Mouse (Mus musculus): Measurements from ENCODE around the gene Gtsf2.
"Not testable (repeated sequence)": the region's sequence is repeated elsewhere in the genome, so short reads cannot be mapped to it uniquely, and the experiment has no call there.

The Gtsf2 gene

DNA sequence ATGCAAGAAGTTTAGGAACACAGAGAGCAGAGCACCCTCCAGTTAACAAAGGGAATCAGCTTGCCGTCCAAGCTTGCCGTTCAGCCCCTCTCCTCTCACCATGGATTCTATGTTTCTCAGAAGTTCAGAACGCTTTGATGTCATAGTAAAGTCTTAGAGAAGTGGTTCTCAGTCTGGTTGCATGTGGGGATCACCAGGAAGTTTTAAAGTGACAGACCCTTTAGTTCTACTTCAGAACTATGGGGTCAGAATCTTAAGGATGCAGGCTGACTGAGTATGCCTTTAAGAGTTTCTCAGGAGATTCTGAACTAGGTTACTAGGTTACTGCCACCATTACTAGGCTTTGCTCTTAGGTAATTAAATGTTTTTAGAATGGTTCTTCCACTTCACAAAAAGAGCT is at the start of gene Gtsf2:
Gtsf2 (minus strand) TSS at position 101 of the 400 bp plus-strand sequence.
- no peak for DNase-seq

DNA sequence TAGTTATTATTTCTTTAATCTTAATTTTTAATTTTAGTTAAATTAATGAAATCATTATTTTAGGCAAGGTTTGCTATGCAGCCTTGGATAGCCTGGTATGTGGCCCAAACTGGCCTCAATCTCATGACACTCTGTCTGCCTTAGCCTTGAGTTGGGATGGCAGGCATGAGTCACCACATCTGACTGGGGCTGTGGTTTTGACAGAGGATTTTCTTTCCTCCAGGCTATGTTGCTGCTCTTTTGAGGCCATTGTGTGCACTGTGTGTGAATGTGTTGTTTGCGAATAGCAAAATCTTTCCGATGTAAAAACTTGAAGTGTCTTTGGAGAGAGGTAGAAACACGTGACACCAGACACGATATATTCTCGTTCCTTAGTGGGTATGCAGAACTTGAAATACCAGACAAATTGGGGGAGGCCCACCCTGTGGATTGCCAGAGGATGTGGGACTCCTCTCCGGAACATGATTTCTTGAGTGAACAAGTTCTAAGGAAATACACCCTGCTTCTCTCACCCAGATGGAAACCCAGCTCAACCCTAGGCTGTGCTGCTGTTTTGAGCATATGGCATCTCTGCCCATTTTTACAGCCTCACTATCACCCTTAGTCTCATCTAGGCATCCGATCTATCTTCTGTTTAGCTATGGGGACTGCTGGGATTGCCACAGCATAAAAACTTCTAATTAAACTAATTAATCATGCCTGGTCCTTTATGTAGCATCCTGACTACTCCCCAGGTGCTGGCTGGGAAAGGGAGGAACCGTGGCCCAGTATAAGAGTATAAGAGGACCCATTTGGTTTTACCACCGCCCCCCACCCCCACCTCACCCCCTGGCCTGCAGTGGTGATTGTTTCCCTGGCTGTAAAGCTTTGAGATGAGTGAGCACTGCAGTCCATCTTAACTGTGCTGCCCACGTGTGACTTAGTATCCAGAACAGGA is 48.2 kb upstream of the Gtsf2 start:
- no peak for DNase-seq

DNA sequence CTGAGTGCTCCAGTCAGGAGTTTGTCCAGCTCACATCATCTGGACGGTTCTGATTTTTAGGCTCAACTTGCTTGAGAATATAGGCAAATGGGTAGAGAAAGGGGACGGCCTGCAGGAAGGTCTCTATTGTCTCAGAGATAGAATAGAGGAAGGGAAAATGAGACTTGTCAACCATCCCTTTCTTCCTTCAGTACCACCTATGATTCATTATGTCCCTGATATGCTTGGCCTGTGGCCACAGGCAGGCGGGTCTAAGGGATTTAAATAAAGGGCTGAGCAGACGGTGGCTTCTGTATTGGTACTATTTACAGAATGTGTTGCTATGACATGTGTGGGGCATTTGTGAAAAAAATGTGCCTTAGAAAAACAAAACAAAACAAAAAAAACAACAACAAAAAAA is 40.1 kb upstream of the Gtsf2 start:
- no peak for DNase-seq

DNA sequence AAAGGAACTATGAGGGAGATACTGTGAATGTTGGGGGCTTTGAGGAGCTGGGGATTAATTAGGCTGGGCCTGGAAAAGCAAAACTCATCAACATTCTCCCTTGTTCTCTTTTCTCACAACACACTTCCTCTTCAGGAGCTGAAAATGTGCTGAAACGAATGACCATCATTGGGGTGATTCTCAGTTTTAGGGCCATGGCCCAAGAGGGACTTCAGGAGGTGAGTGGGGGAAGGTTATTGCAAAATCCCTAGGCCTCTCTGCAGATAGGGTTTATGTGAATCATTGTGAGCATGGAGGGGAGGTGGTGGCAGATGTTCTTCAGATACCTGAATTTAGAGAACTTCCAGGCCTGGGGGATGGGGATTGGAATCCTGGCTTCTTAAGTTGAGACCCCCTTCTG is 38.4 kb upstream of the Gtsf2 start:
- no peak for DNase-seq

DNA sequence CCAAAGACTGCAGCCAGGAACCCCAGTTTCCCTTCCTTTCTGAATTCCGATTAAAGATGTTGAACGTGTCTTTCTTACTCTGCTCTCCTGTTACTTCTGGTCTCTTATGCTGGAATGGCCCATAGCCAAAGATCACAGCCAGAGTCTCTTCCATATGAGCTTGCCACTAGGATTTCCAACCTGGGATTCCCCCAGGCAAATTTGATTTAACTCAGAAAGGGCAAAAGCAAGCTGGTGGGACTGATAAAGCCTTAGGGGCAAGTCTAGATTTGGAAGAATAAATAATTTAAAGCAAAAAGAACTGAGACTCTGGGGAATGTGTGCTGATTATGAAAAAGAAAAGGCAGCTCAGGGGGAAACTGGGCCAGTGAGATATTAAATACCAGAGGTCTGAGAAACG is 36.8 kb upstream of the Gtsf2 start:
- no peak for DNase-seq

DNA sequence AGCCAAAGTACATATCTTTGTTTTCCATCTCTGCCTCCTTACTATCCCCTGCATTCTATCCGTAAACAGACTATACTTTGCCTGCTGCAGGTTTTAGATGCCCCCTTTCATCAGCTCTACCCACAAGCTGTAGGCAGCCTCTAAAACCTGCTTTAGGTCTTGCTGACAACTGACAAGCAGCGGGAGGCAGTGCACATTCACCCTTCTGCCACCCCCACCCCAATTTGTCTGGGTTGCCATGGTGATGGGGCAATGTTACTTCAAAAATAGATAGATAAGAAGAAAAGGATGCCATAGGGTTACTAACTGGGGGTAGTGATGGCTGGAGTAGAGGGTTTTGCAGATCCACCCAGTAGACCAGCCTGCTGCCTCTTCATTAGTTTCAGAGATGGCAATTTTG is 36.2 kb upstream of the Gtsf2 start:
- no peak for DNase-seq

DNA sequence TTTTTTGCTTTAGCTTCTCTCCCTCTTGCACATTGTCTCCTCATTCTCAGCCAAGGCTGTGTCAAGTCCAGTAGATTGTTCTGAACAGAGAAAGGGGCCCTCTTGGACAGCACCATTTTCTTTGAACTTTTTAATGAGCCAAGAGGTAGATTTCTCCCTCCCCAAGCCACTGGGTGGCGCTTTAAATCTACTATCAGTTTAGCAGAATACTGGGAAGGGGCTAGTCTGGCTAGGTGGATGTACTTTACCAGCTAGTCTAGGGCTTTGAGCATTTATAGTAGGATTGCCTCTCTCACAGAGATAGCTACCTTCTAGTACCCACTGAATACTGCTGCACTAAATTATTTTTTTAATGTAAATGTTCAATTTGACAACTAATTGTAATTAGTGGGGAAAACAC is 34.2 kb upstream of the Gtsf2 start:
- DNase-seq, result peak; percentile 9

DNA sequence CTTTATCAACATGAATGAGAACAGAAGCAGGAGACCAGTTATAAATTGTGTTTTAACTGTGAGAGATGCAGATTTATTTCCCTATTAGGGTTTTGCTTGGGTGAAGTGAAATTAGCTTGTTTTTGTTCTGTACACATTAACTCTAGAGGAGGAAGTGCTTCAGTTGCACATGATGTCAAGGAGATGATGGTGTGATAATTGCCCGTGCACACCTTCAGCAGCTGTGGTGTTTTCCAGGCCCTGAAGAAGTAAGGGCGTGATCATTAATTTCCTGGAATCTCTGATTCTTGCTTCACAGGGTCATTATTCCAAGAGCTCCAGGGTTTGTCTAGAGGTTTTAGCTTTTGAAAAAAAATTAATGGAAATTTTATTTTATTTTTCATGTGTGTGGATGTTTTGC is 31.9 kb upstream of the Gtsf2 start:
- DNase-seq, result no peak

DNA sequence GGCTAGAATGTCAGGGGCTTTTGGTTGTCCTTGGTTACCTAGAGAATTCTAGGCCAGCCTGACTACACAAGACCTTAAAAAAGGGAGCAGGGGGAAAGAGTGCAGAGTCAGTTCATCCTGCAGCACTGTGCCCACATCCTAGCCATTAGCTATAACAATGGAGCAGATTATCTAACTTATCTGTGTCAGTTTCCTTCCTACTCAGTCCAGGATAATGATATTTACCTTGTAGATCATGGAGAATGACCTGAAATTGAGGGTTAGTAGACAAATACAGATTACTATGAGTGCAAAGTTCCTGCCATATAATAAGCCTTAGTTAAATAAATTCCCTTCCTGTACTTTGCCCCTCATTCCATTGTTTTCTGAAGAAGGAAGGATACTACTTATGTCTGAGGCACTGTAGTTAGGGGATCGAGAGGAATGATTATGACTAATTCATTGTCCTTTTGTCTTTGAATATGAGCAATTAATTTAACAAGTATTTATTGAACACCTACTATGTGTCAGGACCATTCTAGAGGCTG is 30.9 kb upstream of the Gtsf2 start:
- no peak for DNase-seq

DNA sequence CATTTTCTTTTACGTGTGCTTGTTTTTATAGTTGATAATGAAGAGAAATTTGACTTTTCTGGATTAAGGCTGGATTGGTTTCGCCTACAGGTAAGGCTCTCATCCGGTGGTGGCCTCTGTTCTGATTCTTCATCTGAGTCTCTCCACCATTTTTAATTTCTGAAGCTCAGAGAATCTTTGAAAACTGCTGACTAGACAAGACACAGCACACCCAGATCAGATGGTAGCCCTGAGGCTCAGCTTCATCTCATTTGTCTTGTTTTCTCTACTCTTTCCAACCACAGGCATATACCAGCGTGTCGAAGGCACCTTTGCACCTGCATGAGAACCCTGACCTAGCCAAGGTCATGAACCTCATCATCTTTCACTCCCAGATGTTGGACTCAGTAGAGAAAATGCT is 25.5 kb upstream of the Gtsf2 start:
- DNase-seq, result no peak

DNA sequence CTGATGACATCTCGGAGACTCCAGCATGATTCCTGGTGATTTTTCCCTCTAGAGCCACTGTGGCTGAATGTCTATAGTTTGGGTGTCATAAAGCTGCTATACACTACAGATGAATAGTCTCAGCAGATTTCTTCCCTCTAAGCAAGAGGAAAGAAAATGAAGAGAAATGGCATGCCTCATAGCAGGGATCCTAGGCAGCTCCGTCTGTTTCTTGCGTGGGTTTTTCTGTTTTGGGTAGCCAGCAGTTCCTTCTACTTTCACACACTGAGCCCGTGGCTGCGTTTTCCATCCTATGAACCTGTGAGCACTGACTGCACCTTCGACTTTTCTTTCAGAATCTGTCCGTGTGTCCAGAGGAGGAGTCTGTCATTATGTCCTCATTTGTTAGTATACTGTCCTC is 24.9 kb upstream of the Gtsf2 start:
- no peak for DNase-seq

DNA sequence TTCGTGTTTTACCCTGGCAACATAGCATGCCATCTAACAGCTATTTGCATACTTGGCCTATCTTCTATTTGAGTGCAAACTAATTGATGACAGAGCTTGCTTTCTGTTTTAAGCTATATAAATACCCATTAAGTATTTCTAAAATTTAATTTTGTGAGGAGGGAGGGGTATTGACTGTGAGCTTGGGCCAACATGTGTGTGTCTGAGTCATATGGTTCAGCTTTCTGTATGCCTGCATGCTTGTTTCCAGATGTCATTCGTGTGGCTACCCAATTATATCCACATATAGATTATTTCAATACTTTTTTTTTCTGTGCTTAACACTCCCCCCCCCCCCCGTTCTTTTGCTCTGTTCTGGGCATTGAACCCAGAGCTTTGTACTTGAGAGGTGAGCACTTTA is 24.0 kb upstream of the Gtsf2 start:
- DNase-seq, result no peak

DNA sequence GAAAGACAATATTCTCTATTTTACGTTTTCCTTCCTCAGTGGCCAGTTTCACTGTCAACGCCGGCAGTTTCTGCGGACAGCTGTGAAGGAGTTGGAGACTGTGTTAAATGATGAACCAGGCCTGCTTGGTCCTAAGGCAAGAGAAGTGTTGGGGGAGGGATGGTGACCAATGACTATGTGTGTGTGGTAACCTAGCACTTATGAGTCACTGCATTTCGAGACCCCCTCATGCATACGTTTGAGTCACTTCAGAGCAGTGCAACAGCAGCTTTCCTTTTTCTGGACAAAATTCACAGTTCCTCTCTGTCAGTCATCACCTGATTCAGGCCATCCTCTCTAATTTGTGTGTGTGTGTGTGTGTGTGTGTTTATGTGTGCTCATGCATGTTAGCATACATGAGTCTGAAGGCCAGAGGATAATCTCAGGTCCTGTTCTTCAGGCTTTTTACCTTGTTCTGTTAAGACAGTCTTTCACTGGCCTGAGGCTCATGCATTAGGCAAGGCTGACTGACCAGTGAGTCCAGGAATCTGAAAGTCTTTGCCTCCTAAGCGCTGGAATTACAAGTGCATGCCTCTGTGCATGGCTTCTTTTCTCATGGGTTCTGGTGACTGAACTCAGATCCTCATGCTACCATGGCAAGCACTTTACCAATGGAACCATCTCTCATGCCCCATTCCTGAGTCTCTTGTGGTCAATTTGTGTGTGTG is 23.4 kb upstream of the Gtsf2 start:
- no peak for DNase-seq

DNA sequence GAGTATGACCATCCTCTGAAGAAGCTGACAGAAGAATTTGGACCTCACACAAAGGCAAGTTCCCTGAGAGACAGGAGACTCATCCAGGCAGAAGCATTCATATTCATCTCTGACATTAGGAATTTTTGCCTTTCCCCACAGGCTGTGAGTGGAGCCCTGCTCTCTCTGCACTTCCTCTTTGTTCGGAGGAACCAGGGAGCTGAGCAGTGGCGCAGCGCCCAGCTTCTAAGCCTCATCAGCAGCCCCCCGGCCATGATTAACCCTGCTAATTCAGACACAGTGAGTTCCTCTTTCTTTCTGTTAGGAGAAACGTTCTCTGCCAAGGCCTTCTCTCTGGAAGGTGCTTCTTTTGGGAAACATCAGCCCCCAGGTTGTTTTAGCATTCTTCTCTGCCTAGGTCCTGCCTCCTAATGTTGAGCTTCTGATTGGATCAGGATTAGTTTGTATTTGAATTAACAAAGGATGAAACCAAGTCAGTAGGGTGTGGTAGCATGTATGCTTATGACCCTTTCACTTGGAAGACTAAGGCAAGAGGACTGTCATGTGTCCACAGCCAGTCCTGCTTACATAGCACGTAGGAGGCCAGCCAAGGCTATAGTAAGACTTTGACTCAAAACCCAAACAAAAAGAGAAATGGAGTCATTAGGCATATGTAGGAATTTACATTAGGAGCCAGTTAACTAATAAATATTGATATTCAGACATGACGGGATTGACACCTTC is 14.4 kb upstream of the Gtsf2 start:
- no peak for DNase-seq

DNA sequence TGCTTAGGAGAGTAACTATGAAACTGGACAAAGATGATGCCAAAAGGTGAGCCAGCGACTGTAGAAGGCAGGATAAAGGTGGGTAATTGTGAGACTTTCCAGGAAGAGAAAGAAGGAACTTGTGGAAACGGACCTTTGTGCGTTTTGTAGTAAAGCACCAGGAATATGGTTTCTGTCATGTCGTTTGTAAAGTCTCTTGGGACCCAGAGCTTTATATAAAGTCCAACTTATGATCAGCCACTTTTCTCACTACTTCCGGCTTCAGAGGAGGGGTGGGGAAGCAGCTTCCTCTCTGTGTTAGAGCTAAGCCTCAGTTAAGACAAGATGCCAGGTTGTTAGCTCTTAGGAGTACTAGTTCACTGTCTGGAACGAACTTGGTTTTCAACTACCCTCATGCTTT is 6.2 kb upstream of the Gtsf2 start:
- peak; percentile 23 for DNase-seq

DNA sequence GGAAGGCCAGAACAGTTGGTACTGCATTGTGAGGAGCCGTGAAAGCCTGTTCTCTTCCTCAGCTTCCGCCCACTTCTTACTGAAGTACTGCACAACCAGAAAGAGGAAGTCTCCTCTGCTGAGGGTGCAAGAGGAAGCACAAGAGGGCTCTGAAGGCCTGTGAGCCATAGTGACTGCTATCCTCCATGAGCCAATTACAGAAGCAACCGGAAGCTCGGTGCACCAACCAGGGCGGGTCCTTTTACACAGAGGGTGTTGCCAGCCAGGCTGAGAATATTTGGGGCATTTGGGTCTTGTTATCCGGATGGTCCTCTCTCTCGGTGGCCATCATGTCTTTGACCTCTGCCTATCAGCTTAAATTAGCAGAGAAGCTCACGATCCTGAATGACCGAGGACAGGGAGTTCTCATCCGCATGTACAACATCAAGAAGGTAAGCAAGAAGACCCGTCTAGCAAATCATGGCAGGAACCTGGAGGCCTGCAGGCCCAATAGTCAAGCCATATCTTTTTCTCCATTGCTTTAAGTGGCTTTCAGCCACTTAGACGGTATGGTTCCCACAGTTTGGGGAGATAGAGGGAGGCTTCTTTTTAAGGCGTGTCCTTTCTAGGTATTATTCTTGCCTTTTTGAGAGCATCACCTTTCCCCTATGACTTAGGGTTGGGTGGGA is 5.4 kb upstream of the Gtsf2 start, which contains the start of gene Nckap1l:
Nckap1l (plus strand) TSS at position 244 of the 668 bp plus-strand sequence.
- DNase-seq, result peak; percentile 85

DNA sequence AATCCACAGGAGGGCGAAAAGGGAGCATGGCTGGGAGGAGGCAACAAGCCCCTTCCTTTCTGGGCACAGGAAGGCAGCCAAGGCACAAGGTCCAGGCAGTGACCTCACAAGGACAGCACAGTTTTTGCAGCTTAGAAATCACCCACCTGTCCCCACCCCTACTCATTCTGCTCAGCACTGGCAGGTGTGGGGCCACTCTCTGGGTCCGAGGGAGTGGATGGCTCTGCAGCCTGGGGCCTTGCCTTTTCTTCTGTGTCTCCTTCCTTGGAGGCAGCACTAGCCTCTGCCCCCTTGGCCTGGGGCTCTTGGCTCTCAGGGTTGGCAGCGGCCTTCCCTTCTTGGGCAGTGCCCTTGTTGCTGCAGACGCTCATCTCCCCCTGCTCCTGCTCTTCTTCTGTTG is 2.3 kb downstream of the Gtsf2 start:
- not testable (repeated sequence) for DNase-seq

DNA sequence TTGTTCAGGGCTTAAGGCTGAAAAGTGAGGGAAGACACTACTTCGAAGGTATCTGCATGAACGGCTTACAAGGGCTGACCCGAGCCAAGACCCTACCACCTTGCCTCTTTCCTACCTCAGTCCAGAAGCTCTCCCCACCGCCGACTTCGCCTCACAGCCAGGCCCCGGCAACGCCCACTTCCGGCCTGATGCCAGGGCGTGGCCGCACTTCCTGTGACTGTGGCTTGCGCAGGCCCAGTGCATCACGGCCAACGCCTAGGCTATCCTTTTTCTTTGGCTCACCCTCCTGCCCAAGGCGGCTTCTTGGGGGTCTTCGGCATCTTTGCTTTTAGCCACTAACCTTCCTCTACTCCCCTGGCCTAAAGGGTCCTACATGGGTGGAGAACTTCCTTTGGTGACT is 18.0 kb downstream of the Gtsf2 start, which contains the start of gene Gtsf1:
Gtsf1 (minus strand) TSS at position 230 of the 400 bp plus-strand sequence.
- peak; percentile 3 for DNase-seq

DNA sequence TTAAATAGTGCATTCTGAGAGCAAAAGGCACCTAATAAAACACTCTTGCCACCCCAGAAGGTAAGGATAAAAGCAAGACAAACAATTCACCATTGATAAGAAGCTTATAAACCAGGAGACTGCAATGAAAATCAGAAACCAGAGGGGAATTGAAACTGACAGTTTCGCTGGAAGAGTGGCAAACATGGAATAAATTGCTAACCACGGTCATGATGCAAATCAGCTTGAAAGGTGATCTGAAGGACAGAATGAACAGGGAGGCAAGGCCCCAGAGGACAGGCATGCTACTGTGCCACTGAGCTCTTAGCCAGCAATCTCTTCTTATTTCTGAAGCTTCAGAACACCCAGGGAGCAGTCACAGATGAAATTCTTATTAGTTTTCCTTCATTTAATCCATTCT is 21.3 kb downstream of the Gtsf2 start:
- DNase-seq, result no peak

DNA sequence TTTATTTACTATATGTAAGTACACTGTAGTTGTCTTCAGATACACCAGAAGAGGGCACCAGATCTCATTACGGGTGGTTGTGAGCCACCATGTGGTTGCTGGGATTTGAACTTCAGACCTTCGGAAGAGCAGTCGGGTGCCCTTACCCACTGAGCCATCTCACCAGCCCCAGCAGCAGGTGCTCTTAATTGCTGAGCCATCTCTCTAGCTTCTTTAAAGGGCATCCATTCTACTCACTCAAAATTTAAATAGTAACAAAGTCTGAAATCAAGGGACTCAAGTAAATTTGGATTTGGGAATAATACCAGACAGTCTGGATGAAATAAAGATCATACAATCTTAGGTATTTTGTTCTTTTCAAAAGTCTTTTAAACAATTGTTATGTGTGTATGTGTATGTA is 42.7 kb downstream of the Gtsf2 start:
- DNase-seq, result not testable (repeated sequence)

DNA sequence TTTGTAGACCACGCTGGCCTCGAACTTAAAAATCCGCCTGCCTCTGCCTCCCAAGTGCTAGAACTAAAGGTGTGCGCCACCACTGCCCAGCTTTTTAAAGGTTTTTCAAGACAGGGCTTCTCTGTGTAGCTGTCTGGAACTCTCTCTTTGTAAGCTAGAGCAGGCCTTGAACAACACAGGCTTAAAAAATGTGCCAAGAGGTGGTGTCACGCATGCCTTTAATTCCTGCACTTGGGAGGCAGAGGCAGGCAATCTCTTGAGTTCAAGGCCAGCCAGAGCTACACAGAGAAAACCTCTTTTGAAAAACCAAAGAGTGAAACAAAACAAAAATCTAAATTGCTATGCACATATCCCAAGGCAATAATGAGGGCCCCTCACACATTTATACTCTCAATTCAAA is 46.9 kb downstream of the Gtsf2 start:
- no peak for DNase-seq

DNA sequence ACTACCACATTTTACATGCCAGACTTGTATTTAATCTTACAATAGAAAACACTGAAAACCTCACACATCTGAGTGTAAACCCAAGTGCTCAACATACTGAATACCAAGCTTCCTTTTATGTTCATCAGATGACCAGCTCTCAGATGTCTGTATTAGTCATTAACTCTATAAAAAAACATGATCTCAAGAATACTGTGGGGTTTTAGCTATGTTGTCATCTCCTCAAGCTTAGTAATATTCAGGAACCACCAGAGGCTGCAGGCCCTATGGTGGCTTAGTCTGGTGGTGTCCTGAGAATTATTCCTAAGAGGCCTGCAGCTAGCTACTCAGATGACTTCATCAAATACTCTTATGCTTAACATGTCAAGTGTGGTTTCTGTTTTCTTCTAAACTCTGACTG is 54.7 kb downstream of the Gtsf2 start:
- no peak for DNase-seq

All from thymus, postnatal 14 days (tissue).